Mouse (Mus musculus): ENCODE measurements around the gene Myo9a. TPM values are rescaled to one million over a fixed set of nuclear protein-coding genes. Genes with fewer than 3 reads are reported as not detected.

The Myo9a gene
- total RNA-seq (2021), result 10 to 100 TPM; 72.9 to 87.2 TPM
- long read RNA-seq, experiment 1, partial matches to known transcripts, result 3 of 11 reads
- long read RNA-seq, experiment 1, other reads (novel, unspliced or antisense), result 8 of 11 reads
- long read RNA-seq, experiment 2, partial matches to known transcripts, result 2 of 8 reads
- long read RNA-seq, experiment 2, other reads (novel, unspliced or antisense), result 6 of 8 reads

DNA sequence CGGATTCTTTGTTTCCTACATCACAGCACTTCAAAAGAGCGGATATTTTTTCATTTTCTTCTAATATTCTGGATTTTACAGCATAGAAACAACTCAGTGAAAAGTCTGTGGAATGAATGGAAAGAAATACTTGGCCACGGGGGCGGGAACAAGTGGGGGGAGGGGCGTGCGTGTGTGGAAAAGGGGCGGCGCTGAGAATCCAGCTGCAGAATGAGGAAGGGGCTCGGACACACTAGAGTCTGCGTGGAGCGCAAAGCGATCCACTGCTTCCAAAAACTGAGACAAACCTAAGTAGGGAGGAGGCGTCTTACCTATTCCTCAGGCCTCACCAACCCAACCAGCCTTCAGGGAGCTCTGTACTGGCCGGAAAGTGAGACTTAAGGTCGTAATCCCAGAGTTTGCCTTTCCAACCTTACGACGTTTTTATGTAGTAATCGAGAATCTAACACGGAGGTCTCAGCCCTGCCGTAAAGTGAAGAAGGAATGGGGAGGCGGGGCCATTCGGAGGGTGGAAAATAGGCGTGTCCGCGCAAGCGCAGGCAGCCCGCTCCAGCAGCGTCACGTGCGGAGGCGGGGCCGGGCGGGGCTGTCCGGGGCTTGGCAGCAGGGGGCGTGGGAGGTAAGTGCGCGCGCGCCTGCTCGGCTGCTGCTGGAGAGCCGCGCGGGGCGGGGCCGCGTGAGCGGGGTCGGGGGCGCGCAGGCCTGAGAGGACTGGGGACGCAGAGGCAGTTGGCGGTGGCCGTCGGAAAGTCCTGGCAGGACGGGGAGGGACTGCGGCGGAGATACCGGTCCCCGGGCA, at the start of gene Myo9a, which contains the start of gene Senp8:
Gene Myo9a, plus strand, starts transcription at position 630 of the 799 bp plus-strand sequence.
Gene Senp8, minus strand, starts transcription at position 444 of the 799 bp plus-strand sequence.
- peak; percentile 99 to 100 for DNase-seq (ENCODE audit: low spot score in 2 of 2)

DNA sequence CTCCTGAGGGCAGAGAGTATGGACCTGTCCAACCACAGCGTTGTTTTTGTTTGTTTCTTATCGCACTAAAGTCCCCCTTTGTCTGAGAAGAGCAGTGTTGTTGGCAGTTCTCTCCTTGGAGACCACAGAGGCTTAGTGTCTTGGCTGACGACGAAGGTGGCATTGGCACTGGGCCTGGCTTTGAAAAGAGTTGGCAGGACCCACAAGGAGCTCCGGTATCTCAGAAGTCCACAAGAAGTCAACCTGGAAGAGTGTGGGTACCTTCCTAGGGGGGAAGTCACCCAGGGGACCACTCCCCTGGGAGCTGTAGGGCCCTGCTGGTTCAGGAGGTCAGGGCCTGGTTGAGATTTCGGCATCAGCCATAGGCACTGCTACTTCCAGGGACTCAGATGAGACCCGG, 49.6 kb upstream of the Myo9a start:
- no peak for DNase-seq (ENCODE audit: low spot score in 2 of 2)

DNA sequence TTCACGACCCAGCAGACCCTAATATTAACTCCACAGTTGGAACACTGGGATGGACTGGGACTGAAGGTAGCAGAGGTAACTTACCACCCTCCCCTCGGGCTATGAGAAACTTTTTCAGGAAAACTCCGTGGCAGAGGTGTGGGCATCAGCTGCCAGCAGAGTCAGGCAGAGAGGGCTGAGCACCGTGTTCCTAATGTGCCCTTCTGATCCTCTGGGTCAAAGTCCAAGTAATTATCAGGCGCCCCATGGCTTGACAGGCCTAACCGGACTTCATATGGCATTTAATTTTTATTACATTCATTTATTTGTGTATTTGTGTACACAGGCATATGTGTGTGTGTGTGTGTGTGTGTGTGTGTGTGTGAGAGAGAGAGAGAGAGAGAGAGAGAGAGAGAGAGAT, 47.6 kb upstream of the Myo9a start:
- no peak for DNase-seq (ENCODE audit: low spot score in 2 of 2)

DNA sequence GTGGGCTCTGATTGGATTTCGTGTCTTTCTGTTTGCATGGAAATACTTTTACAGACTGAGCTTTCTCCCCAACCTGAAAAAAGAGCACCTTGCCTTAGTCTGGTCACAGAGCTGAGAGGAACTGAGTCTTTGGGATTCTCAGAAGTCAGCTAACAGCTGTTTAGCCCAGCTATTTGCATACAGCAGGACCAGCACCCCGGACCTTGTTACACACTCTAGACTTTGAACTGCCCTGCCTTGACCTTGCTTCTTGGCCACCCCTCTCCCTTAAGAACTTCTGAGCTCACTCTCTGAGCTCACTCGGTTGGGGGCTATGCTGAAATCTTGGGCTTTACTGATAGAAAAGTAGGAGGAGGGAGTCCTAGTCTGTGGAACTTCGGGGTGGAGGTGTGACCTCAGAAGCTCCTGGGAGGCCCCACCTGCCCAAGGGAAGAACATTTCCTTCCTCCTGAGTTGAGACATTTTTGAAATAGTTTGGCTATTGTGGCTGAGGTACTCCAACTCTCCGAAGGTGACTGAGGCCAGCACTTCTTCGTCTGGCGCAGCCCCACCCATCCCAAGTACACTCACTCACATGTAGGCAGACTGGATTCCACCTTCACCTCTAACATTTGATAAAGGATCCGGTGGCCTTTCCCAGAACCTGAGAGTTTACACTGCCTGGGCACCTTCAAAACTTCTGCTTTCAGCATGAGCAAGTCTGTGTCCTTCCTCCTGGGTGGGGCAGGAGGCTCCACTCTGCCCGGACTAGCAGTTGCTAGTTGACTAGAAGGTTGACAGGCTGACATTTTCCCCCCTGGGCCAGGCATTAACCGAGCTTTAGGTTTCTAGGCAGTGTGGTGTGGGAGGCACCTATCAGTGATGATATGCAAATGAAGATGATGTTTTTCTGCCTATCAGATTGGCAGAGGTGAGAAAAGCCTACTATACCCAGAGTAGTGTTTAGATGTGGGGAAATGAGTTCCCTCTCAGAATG, 43.6 kb upstream of the Myo9a start:
- DNase-seq (ENCODE audit: low spot score in 2 of 2), result no peak

DNA sequence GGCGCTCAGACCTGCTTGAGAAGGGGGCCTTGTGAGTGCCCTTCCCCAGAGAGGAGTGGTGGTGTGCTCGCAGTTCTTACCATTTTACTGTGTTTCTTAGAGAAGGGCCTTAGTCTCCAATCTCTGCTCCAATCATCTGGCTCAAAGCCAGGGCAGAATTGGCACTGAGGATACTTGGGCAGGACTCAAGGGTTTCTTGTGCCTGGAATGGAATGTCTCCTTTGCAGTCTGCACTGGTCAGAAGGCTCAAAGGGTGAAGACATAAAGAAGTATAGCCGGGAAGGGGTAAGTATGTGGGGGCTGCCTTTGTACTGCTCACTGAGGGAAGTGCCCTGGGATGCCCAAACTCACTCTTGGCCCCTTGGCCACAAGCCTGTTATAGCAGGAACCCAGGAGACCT, 41.5 kb upstream of the Myo9a start:
- DNase-seq (ENCODE audit: low spot score in 2 of 2), result no peak

DNA sequence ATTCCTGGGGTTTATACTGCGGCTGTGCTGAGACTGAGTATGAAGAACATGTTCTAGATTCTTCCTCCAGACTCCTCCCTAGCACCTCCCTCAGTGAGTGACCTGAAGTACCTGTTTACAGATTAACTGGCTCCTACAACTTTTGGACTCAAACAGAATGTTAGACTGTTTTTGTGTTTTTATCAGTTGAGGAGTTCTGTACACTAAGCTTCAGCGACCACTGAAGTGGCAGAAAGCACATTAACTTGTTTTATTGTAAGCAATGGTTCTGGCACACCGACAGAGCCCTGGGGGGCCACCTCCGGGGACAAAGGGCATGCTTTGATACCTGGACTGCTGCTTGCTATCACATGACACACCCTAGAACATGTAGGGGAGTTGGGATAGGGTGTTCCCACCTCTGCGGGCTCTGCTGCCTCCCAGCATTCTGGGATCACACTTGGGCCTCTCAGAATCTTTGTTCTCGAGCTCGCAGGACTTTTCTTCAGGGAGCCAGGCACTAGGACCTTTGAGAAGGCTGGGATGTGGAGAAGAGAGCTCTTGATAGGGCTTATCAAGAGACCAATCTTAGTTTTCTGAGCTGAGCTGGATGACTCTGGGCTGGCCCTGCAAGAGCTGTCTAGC, 34.3 kb upstream of the Myo9a start:
- no peak for DNase-seq (ENCODE audit: low spot score in 2 of 2)

DNA sequence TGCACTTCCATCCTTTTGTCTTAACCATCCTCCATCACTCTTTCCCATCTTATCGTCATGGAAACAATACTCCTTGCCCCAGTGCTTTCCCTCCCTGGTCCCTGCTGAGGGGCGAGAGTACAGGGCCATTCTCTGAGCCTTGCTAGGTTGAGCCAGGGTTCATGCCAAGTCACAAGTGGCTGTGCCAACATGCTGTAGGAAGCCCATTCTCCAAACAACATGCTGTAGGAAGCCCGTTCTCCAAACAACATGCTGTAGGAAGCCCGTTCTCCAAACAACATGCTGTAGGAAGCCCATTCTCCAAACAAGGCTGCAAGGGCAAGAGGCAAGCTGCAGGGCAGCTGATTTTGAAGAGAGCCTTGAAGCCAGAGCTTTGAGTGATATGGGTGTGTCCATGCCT, 32.5 kb upstream of the Myo9a start:
- DNase-seq (ENCODE audit: low spot score in 2 of 2), result no peak

DNA sequence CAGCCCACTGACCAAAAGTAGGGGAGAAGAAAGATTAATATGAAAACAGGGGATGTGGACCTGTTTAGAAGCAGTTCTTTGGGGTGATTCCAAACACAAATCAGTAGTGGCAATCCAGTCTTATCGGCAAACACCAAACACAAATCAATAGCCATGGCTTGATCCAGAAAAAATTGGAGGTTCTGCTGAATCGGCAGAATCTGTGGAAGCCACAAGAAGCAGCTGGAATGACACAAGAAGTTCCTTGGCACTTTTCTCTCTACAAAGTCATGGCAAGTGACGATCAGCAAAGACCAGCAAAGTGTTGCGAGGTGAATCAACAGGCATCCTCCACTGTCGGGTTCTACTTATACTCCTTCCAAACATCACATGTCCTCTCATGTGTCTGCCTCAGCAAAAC, 29.6 kb upstream of the Myo9a start:
- DNase-seq (ENCODE audit: low spot score in 2 of 2), result no peak

DNA sequence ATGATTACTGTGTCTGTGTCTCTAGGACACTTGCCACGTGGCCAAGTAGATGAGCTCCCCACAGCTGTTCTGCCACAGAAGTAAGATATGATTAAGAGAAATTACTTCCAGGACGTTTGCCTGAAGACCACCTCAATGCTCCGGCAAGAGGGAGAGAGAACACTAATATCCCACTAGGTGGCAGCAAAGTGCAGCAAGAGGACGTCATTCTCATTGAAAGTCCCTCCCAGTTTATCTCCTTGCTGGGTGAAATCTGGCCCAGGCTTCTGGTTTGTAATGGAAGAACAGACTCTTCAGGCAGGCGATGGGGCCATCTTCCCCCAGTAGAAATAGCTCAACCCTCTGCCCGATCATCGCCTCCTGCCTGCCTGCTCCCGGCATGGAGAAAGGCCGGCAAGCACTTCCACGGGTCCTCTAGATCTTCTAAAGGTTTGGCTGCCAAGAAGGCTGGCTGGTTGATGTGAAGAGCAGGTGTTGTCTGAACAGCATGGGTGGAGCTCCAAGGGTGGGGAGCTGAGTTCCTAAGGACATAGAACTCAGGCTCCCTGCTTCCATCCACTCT, 27.5 kb upstream of the Myo9a start:
- DNase-seq (ENCODE audit: low spot score in 2 of 2), result peak; percentile 72 to 73

DNA sequence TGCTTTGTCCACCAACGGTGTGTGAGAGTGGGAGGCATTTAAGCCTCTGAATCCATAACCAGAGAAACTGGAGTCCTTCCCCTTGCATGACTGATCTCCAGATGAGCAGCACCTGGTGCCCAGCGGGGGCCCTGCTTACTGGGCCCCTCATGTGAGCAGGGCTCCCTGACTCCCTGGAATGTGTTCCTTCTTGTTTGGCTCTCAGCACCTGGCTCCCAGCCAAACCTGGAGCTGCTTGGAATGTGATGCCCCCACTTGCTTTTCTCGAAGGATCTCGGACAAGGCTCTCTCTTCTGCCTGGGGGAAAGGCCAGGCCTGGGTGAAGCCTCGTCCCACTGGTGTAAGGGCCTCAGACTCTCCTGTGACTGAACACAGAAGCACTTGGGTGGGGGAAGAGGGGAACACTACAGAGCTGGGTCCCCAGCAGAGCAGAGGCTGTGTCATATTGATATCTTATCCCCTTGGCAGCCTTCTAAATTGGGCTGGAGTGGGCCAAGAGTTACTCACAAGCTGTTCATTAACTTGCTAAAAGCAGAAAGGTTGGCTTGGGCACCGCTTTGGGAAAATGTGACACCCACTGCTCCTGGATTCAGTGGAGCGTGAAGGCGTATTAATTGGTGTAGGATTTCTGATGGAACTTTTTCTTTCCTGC, 26.8 kb upstream of the Myo9a start:
- DNase-seq (ENCODE audit: low spot score in 2 of 2), result peak; percentile 14 to 26

DNA sequence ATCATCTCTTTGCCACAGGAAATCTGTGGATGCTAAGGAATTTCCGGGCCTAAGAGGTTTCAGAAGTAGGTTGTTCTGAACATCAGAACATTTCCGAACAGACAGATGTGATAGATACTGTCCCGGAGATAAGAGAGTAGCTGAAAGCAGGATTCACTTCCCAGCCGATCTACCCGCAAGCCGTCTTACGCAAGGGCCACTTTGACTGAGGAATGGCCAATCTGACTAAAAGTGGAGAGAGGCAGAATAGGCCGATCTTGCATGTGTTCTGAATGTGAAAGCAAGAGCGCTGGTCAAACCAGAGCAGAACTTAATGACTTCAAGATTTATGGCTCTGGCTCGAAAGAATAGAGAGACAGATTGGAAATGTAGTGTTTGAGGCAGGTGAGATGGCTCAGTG, 25.2 kb upstream of the Myo9a start:
- no peak for DNase-seq (ENCODE audit: low spot score in 2 of 2)

DNA sequence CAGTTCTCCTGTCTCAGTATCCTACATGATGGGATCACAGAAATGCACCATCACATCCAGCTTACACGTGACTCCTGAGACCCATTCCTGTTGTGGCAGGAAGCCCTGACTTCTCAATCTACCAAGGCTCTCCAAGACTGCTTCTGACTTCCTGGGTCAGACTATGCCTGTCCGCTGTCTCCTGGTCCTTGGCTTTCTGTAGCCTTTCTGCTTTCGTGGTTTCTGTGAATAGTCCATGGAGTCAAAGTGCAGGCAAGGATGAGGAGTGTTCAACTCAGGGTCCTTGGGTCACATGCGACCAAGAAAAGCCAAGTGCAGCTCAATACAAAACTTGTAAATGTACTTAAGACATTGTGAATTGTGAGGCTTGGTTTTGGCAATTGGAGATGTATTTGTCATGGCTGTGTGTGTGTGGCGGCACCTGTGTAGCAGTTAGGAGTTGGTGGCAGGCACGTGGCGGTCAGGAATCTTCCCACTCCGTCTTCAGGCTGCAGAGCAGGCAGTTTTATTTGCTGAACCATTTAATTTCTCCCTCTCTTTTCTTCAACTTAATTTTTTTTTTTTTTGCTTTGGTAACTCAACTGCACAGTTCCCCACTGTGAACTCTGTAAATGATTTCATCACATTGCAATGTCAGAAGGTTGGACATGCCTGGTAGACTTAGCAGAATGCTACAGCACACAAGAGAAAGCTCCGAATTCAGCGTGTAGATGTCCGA, 23.0 kb upstream of the Myo9a start:
- no peak for DNase-seq (ENCODE audit: low spot score in 2 of 2)

DNA sequence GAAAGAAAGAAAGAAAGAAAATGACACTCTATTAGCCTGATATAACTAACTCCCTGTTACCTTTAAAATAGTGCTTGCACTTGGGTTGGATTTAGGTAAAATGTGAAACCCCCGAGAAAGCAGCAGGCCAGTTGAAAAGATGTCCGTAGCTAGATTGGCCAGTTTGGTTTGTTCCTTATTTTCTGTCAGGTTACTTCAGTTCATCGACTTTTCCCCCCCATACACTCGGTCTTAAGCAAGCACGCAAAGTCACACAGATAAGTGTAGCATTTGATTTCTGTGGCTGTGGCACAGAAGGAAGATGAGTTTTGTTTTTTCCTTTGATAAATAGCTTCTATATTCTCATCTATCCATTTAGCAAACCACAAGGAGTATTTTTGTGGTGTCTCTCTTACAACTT, 19.6 kb upstream of the Myo9a start:
- DNase-seq (ENCODE audit: low spot score in 2 of 2), result no peak

DNA sequence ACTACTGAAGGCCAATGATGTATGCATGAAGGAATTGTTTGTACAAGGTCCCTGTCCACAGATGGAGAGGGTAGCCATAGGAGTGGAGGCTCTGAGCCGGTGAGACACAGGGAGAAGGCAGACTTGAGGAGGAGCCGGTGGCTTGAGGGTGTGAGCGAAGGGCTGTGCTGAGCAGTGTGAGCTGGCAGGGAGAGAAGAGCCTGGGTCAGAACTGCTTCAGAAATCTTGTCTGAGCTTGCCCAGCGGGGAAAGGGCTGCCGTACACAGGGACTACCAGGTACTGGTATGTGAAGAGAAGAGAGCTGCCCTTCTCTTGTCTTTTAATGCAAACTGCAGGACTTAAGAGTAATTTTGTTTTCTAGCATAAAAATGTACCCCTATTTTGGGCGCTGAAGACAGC, 17.6 kb upstream of the Myo9a start:
- DNase-seq (ENCODE audit: low spot score in 2 of 2), result no peak

DNA sequence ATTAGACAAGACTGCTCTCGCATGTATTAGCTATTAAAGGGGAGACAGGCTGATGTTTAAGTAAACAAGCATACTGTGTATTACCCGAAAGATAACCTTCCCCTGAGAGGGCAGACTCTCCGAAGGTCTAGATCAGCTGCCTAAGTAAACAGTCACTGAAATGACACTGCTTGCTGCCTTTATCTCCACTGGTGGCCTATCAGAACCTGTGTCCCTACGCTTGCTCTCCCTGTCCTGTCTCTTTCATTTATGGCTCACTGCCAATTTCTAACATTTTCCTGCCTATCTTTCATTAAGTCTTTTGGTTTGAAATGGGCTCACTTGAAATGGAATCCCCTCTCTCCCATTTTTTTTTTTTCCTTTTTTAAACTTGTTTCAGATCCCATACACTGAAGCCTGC, 15.3 kb upstream of the Myo9a start:
- no peak for DNase-seq (ENCODE audit: low spot score in 2 of 2)

DNA sequence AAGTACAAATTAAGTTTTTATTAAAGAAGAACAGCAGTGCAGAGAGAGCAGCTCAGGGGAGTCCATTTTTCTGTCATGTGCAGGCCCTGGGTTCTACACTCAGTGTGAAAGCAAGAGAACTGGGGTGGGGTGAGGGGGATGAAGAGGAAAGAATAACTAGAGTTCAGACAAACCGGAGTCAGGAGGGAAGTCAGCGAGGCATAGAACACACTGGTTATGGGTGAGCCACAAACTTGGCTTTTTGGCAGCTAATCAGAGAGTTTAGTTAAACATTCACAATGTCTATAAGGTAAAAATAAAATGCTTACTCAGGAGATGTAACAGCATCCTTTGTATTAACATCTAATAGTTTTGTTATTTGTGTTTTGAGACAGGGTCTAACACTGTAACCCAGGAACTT, 10.1 kb upstream of the Myo9a start:
- no peak for DNase-seq (ENCODE audit: low spot score in 2 of 2)

DNA sequence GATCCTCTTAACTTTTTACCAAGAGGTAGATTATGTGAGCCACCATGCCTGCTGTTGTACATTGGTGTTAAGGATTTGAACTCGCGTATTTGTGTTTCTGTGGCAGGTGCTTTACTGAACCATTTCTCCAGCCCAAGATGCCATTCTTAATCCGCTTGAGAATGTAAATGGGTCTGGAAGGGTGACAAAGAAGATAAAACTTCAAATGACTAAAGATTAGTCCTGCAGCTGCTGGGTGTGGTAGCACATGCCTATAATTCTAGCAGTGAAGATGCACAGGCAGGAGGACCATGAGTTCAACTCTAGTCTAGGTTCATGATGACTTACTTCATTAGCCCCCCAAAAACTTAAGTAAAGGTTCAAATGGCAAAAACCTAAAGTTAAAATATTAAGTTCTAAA, 6.8 kb upstream of the Myo9a start:
- no peak for DNase-seq (ENCODE audit: low spot score in 2 of 2)

DNA sequence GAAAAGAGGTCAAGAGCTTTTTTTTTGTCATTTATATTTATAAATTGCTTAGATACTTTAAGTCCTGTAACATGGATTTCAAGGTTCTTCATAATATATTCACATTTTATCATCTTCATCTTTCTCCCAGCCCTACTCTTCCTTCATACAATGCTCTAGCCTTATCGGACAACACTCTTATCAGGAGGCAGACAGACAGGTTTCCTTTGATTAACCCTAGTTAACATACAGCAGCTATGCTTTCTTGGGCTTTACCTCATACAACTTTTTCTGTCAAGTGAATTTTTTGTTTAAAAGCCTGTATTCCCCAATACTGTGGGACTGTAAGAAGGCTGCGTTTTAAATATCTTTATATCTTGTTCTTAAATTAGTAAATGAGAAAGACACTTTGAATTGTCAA, 2.3 kb upstream of the Myo9a start:
- no peak for DNase-seq (ENCODE audit: low spot score in 2 of 2)

DNA sequence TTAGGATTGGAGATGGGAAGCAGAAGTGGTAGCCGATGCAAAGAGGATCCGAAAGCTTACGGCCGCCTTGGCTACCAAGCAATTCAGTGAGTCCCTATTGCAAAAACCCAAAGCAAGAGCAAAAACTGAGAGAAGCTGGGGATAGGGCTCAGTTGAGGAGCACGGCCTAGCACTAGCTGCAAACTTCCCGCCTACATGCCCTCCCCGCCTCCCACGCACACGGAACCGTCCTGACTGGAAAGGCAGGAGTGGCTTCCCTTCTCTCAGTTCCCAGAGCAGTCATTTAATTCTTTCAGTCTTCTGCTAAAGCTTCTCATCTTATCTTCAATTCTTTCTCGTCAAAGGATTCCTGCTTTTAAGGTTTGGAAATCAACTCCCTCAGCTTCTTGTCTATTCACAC, 1.7 kb upstream of the Myo9a start:
- DNase-seq (ENCODE audit: low spot score in 2 of 2), result peak; percentile 39 to 42

Data from left cerebral cortex, adult 18-20 months (tissue).